Mouse (Mus musculus): ENCODE measurements around the gene Olfr460. TPM values are rescaled to one million over a fixed set of nuclear protein-coding genes. Genes with fewer than 3 reads are reported as not detected.
"Not testable (repeated sequence)": the region's sequence is repeated elsewhere in the genome, so short reads cannot be mapped to it uniquely, and the experiment has no call there.

Gene Olfr460
- polyA plus RNA-seq (2011; ENCODE audit: insufficient read length, low read depth, missing spikeins): not detected in 2 replicates

DNA sequence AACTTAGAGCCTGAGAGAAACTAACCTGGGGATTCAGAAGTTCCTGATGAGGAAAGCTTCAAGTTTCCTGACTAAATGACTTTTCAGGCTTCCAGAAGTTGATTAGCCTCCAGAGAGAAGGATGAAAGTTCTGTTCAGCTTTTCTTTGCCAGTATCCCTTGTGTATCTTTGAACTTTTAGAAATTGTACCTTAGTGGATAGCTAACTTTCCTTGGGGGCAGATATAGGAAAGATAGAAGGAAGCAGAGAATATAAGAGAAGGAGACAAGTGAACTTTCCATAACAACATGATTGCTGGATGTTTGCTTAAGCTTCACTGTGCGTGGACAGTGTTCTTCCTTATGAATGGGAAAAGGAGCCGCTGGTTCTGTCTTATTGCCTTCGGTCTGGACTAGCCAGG lies at the start of gene Olfr460:
Gene Olfr460 (plus strand): TSS at position 301 of the 400 bp plus-strand sequence.
- Histone ChIP-seq H3K4me1 (ENCODE audit: control insufficient read depth, insufficient read depth, low read length) (no peaks in the 10 kb centered on the region), H3K27ac (ENCODE audit: insufficient read depth, low read length) (no peak within 1 kb of the TSS), H3K4me3 (ENCODE audit: insufficient read depth, low read length) (no peak within 1 kb of the TSS)
- no peak for TF ChIP-seq POLR2A (IDR thresholded peaks at IDR 0.05; ENCODE audit: low read depth, low read length)
- TF ChIP-seq CTCF (IDR thresholded peaks at IDR 0.05; ENCODE audit: borderline replicate concordance, insufficient read depth, low read length): no peak

DNA sequence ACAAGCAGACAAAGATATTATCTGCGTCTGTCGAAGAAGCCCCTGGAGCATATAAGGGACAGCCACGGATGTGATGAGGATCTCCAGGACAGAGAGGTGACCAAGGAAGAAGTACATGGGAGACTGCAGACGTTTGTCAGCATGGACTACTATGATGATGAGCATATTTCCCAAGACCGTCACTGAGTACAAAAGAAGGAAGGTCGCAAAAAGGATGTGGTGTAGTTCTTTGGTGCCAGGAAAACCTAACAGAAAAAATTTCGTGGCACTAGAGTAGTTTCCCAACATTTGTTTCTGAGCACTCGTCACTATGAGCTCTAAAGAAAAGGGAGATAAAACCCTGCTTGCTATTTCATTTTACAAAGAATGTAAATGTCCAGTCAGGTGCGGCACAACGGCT lies 24.6 kb upstream of the Olfr460 start:
- TF ChIP-seq POLR2A (IDR thresholded peaks at IDR 0.05; ENCODE audit: low read depth, low read length) (no peak), CTCF (IDR thresholded peaks at IDR 0.05; ENCODE audit: borderline replicate concordance, insufficient read depth, low read length) (no peak)
- H3K27ac ChIP-seq (ENCODE audit: insufficient read depth, low read length): no peak overlapping the region
- H3K4me3 ChIP-seq (ENCODE audit: insufficient read depth, low read length): no peak overlapping the region

DNA sequence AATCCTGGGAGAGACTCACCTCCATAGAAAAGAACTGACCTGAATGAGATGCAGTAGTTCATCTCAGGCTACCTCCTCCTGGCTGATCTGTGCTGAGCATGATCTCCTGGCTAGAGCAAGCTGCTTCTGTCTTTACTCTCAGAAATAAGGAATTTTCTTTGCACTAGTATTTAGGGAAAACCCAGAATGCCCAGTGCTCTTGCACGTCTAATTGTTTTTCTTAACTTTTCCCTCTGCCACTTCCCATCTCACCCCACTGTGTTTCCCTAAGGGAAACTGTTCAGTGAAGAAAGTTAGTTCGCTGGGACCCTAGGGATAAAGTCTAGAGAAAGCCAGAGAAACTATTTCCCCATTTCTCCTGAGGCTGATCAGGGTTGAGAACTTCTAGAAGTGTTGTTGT lies 14.3 kb upstream of the Olfr460 start, which contains the start of gene Olfr461:
Gene Olfr461 (minus strand): TSS at position 101 of the 400 bp plus-strand sequence.
- no peak for TF ChIP-seq CTCF (IDR thresholded peaks at IDR 0.05; ENCODE audit: borderline replicate concordance, insufficient read depth, low read length)
- no peak for TF ChIP-seq POLR2A (IDR thresholded peaks at IDR 0.05; ENCODE audit: low read depth, low read length)
- no peaks in the 10 kb centered on the region for H3K4me1 ChIP-seq (ENCODE audit: control insufficient read depth, insufficient read depth, low read length)
- no peak within 1 kb of the TSS for H3K4me3 ChIP-seq (ENCODE audit: insufficient read depth, low read length)
- H3K27ac ChIP-seq (ENCODE audit: insufficient read depth, low read length): no peak within 1 kb of the TSS

More for the DNA sequence above, 24.6 kb upstream of the Olfr460 start:
- H3K4me1 ChIP-seq (ENCODE audit: control insufficient read depth, insufficient read depth, low read length): no peaks in the 10 kb centered on the region

DNA sequence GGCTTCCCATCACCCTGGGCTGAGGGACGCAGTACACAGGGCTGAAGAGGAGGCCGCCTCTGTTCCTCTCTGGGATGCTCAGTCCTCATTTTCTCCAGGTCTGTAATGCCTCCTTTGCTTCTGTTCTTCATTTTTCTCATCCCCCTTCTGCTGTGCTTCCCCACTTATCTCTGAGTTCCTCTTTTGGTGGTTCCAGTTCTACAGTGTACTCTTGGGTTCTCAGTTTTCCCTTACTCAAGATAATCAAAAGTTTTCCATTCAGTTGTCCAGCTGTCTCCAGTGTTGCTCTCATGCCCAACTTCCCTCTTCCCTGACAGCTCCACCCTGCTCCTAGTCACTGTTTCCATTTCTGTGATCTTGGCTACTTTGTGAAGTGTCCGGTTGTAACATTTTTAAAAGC lies 4.3 kb downstream of the Olfr460 start:
- no peak for TF ChIP-seq POLR2A (IDR thresholded peaks at IDR 0.05; ENCODE audit: low read depth, low read length)
- no peak for TF ChIP-seq CTCF (IDR thresholded peaks at IDR 0.05; ENCODE audit: borderline replicate concordance, insufficient read depth, low read length)
- Histone ChIP-seq H3K4me3 (ENCODE audit: insufficient read depth, low read length) (no peak overlapping the region), H3K4me1 (ENCODE audit: control insufficient read depth, insufficient read depth, low read length) (no peaks in the 10 kb centered on the region), H3K27ac (ENCODE audit: insufficient read depth, low read length) (no peak overlapping the region)

DNA sequence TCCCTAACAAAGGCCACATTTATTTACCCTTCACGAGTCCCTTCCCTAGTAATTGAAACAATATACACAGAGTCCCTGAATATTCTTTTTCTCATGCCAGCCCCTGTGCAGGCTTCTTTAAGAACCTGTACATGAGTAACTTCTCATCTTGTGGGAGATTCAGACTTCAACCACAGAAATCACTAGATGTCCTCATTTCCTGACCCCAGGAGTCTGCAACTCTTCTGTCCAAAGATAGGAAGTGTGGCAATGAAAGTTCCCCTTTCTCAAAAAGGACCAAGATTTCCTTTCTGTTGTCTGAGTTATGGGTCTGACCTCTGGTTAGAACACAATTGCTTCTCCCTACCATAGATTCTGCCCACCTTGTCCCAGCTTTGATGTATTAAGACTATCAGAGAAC lies 7.0 kb downstream of the Olfr460 start:
- H3K27ac ChIP-seq (ENCODE audit: insufficient read depth, low read length): no peak overlapping the region
- TF ChIP-seq CTCF (IDR thresholded peaks at IDR 0.05; ENCODE audit: borderline replicate concordance, insufficient read depth, low read length) (no peak), POLR2A (IDR thresholded peaks at IDR 0.05; ENCODE audit: low read depth, low read length) (no peak)
- H3K4me1 ChIP-seq (ENCODE audit: control insufficient read depth, insufficient read depth, low read length): no peaks in the 10 kb centered on the region
- H3K4me3 ChIP-seq (ENCODE audit: insufficient read depth, low read length): no peak overlapping the region

DNA sequence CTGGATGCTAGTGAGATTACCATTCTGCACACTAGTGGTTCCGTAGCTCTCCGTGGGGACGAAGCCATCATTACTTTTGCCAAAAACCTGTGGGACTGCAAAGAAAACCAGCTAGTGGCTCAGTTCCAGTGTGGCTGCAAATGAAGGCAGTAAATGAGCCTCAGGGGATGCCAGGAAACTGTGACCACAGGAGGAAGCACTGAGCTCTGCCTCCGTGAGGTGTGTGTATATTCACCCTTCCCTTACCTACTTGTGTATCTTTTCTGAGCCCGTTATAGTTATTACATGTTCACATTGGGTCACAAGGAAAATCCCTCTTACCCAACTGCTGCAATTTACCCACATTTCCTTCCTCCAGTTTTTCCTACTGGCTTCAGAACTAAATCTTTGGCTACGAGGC lies 15.0 kb downstream of the Olfr460 start:
- TF ChIP-seq CTCF (IDR thresholded peaks at IDR 0.05; ENCODE audit: borderline replicate concordance, insufficient read depth, low read length) (no peak), POLR2A (IDR thresholded peaks at IDR 0.05; ENCODE audit: low read depth, low read length) (no peak)
- no peaks in the 10 kb centered on the region for H3K4me1 ChIP-seq (ENCODE audit: control insufficient read depth, insufficient read depth, low read length)

DNA sequence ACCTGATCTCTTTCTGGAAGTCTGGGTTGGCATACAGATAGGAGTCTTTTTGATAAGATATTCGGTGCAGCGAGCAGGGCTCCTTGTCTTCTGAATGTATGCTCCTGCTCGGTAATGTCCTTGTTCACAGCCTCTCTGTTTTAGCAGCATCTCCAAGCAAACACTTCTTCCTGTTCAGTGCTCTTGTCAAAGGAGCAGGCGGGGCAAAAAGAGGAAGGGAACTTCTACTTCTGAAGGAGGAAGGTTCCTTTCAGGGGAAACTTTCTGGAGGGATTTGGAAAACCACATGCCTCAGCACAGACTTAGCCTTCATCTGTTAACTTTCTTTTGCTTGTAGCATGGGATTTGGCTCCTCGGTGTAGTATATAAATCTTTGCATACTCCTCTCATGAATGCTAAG lies 16.4 kb downstream of the Olfr460 start, which contains the start of gene Clec5a:
Gene Clec5a (minus strand): TSS at position 177 of the 400 bp plus-strand sequence.
- Histone ChIP-seq H3K4me1 (ENCODE audit: control insufficient read depth, insufficient read depth, low read length) (no peaks in the 10 kb centered on the region), H3K27ac (ENCODE audit: insufficient read depth, low read length) (no peak within 1 kb of the TSS), H3K4me3 (ENCODE audit: insufficient read depth, low read length) (no peak within 1 kb of the TSS)
- no peak for TF ChIP-seq CTCF (IDR thresholded peaks at IDR 0.05; ENCODE audit: borderline replicate concordance, insufficient read depth, low read length)
- TF ChIP-seq POLR2A (IDR thresholded peaks at IDR 0.05; ENCODE audit: low read depth, low read length): no peak

More for the DNA sequence above, 15.0 kb downstream of the Olfr460 start:
- H3K27ac ChIP-seq (ENCODE audit: insufficient read depth, low read length): no peak overlapping the region
- no peak overlapping the region for H3K4me3 ChIP-seq (ENCODE audit: insufficient read depth, low read length)

DNA sequence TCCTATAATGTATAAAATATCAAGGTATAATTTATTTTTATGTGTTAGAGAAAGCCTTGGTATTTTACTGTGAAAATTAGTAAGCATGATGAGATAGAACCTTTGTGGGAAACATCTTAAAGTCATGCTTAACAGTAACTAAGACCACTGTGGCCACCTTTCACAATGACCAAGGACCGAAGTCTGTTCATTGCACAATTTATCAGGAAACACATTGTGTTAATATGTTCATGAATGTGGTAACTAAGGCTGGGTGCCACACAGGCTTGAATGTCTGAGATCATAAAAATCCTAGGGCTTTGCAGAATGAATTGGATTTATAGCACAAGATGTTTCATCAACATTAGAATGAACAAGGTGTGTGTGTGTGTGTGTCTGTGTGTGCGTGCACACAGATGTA lies 19.1 kb downstream of the Olfr460 start:
- Histone ChIP-seq H3K4me3 (ENCODE audit: insufficient read depth, low read length) (no peak overlapping the region), H3K4me1 (ENCODE audit: control insufficient read depth, insufficient read depth, low read length) (no peaks in the 10 kb centered on the region), H3K27ac (ENCODE audit: insufficient read depth, low read length) (no peak overlapping the region)
- no peak for TF ChIP-seq CTCF (IDR thresholded peaks at IDR 0.05; ENCODE audit: borderline replicate concordance, insufficient read depth, low read length)
- TF ChIP-seq POLR2A (IDR thresholded peaks at IDR 0.05; ENCODE audit: low read depth, low read length): no peak

DNA sequence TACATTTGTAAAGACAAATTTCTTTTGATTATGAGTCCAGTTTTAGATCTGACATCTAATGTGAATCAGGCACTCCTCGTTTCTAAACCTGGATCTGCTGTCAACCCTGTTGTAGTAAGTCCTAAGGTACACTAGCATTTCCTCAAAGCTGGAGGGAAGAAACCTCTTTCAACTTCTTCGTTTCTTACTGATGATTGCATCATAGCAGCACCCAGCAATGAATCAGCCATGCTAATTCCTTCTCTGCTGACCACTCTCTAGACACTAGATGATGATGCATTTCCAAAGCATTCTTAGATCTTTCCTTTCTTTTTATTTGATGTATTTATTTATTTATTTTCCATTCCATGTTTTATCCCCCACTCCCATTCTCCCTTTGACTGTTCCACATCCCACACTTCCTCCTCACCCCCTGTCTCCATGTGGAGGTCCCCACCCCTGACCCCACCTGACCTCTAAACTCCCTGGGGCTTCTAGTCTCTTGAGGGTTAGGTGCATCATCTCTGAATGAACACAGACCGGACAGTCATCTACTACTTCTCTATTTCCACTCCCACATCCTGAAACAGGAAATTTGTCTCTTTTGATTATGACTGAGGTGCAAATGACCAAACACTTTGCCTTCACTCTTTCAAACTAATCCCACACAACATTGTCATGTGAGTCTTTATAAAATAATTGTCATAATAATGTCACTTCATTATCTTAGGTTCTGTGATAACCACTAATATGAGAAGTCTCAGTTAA lies 25.7 kb downstream of the Olfr460 start:
- TF ChIP-seq CTCF (IDR thresholded peaks at IDR 0.05; ENCODE audit: borderline replicate concordance, insufficient read depth, low read length) (no peak), POLR2A (IDR thresholded peaks at IDR 0.05; ENCODE audit: low read depth, low read length) (no peak)
- Histone ChIP-seq H3K4me3 (ENCODE audit: insufficient read depth, low read length) (no peak overlapping the region), H3K27ac (ENCODE audit: insufficient read depth, low read length) (no peak overlapping the region; the same call in 1 of the 2 replicates), H3K4me1 (ENCODE audit: control insufficient read depth, insufficient read depth, low read length) (no peaks in the 10 kb centered on the region)

DNA sequence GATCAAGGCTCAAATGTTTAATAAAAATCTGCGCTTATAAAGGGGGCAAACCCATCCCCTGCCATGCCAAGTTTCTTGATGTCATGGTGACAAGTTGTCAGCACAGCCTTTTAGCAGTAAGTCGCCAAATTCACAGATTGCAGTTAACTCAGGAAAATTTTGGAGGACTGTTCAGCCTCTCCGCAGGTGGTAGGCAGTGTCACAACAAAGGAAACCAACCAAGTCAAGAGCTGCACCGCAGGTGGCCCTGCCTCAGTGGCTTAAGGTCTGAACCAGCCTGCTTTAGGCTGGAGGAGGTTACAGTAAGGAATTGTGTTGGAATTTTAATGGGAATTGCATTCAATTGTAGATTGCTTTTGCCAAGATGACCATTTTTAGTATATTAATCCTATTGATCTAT lies 29.3 kb downstream of the Olfr460 start:
- not testable (repeated sequence) for H3K4me1 ChIP-seq (ENCODE audit: control insufficient read depth, insufficient read depth, low read length); H3K4me3 ChIP-seq (ENCODE audit: insufficient read depth, low read length); H3K27ac ChIP-seq (ENCODE audit: insufficient read depth, low read length)
